Mouse (Mus musculus): ENCODE measurements around the gene Nbdy.
A peak's percentile ranks its signal among the peaks of the same experiment; 100 is the strongest.

The Nbdy gene

GRCm38 (mm10) chrX:153723110-153723916, at the start of gene Nbdy:
TSS of gene Nbdy (plus strand) at chrX:153723590.
- DNase-seq, result peak; percentile 44

GRCm38 (mm10) chrX:153695782-153696395, 27.5 kb upstream of the Nbdy start, which contains the start of gene Kctd12b:
TSS of gene Kctd12b (minus strand) at chrX:153696391.
- DNase-seq, result peak; percentile 8

- no peak for DNase-seq
Observed at GRCm38 (mm10) chrX:153700463-153700862, 22.9 kb upstream of the Nbdy start.

GRCm38 (mm10) chrX:153707735-153708134, 15.7 kb upstream of the Nbdy start:
- no peak for DNase-seq

GRCm38 (mm10) chrX:153716716-153717115, 6.7 kb upstream of the Nbdy start:
- DNase-seq, result no peak

GRCm38 (mm10) chrX:153719602-153720001, 3.8 kb upstream of the Nbdy start:
- no peak for DNase-seq

- DNase-seq, result no peak
Observed at GRCm38 (mm10) chrX:153724400-153724799, 1.0 kb downstream of the Nbdy start.

- DNase-seq, result peak; percentile 11
Observed at GRCm38 (mm10) chrX:153735697-153736096, 12.3 kb downstream of the Nbdy start.

- DNase-seq, result no peak
Observed at GRCm38 (mm10) chrX:153742493-153742892, 19.1 kb downstream of the Nbdy start.

- no peak for DNase-seq
Observed at GRCm38 (mm10) chrX:153749230-153749629, 25.8 kb downstream of the Nbdy start.
